Mouse (Mus musculus) WW6 (cell line): Measurements from ENCODE around the gene Gm9733.
"Not testable (repeated sequence)": the region's sequence is repeated elsewhere in the genome, so short reads cannot be mapped to it uniquely, and the experiment has no call there.

Experiments
- DNase-seq: peaks from one replicate; pipeline ENCODE4 v3.0.0-alpha.2; 2013; ENCODE audit warnings: low read depth, low spot score

Gene Gm9733

GRCm38 (mm10) chr3:15332063-15332462 lies at the start of gene Gm9733:
Gene Gm9733 (minus strand): TSS chr3:15332302.
- no peak for DNase-seq

- not testable (repeated sequence) for DNase-seq
Measured at GRCm38 (mm10) chr3:15355690-15356089, 23.6 kb upstream of the Gm9733 start.

GRCm38 (mm10) chr3:15350318-15350717 lies 18.2 kb upstream of the Gm9733 start:
- DNase-seq = not testable (repeated sequence)

- DNase-seq = not testable (repeated sequence)
Measured at GRCm38 (mm10) chr3:15345606-15346005, 13.5 kb upstream of the Gm9733 start.

GRCm38 (mm10) chr3:15340287-15340686 lies 8.2 kb upstream of the Gm9733 start:
- no peak for DNase-seq

- no peak for DNase-seq
Measured at GRCm38 (mm10) chr3:15334182-15334581, 2.1 kb upstream of the Gm9733 start.

GRCm38 (mm10) chr3:15331545-15331944 lies 557 bp downstream of the Gm9733 start:
- no peak for DNase-seq

GRCm38 (mm10) chr3:15329549-15329948 lies 2.6 kb downstream of the Gm9733 start:
- no peak for DNase-seq

GRCm38 (mm10) chr3:15284424-15285328 lies 47.4 kb downstream of the Gm9733 start:
- DNase-seq = no peak

- DNase-seq = no peak
Measured at GRCm38 (mm10) chr3:15275899-15276526, 56.1 kb downstream of the Gm9733 start.

GRCm38 (mm10) chr3:15264450-15264849 lies 67.7 kb downstream of the Gm9733 start:
- no peak for DNase-seq

GRCm38 (mm10) chr3:15255726-15256125 lies 76.4 kb downstream of the Gm9733 start:
- no peak for DNase-seq
